Mouse (Mus musculus) NIH3T3 (cell line): ENCODE data around the gene Fam78b.
A peak's percentile ranks its signal among the peaks of the same experiment; 100 is the strongest.

Experiments
- DNase-seq: peaks from one replicate; pipeline ENCODE4 v3.0.0-alpha.2; 2012; ENCODE audit warnings: low read depth

Fam78b gene

GRCm38 (mm10) chr1:167094589-167095148, 93.5 kb downstream of the Fam78b start:
- no peak for DNase-seq

GRCm38 (mm10) chr1:167098741-167099140, 97.5 kb downstream of the Fam78b start:
- no peak for DNase-seq

GRCm38 (mm10) chr1:167102046-167102445, 100.8 kb downstream of the Fam78b start:
- peak; percentile 29 for DNase-seq

- no peak for DNase-seq
These were observed 101.3 kb downstream of the Fam78b start for GRCm38 (mm10) chr1:167102566-167102965.

GRCm38 (mm10) chr1:167104956-167105626, 103.9 kb downstream of the Fam78b start:
- no peak for DNase-seq

- DNase-seq, result peak; percentile 78
These were observed 104.7 kb downstream of the Fam78b start for GRCm38 (mm10) chr1:167105916-167106315.

- no peak for DNase-seq
These were observed 107.8 kb downstream of the Fam78b start for GRCm38 (mm10) chr1:167108973-167109509.

GRCm38 (mm10) chr1:167114363-167115050, 113.3 kb downstream of the Fam78b start:
- no peak for DNase-seq

GRCm38 (mm10) chr1:167115121-167115520, 113.9 kb downstream of the Fam78b start:
- DNase-seq, result no peak

- no peak for DNase-seq
These were observed 115.5 kb downstream of the Fam78b start for GRCm38 (mm10) chr1:167116733-167117132.

- DNase-seq, result no peak
These were observed 117.8 kb downstream of the Fam78b start for GRCm38 (mm10) chr1:167118971-167119370.

- DNase-seq, result no peak
These were observed 118.2 kb downstream of the Fam78b start for GRCm38 (mm10) chr1:167119439-167119838.

GRCm38 (mm10) chr1:167122436-167122835, 121.2 kb downstream of the Fam78b start:
- no peak for DNase-seq

- DNase-seq, result peak; percentile 56
These were observed 122.3 kb downstream of the Fam78b start for GRCm38 (mm10) chr1:167123551-167123950.

- no peak for DNase-seq
These were observed 124.7 kb downstream of the Fam78b start for GRCm38 (mm10) chr1:167125870-167126269.

- no peak for DNase-seq
These were observed 125.1 kb downstream of the Fam78b start for GRCm38 (mm10) chr1:167126292-167126691.

GRCm38 (mm10) chr1:167135748-167136147, 134.5 kb downstream of the Fam78b start:
- no peak for DNase-seq
